Mouse (Mus musculus) thymus, adult 2 months (tissue): Measurements from ENCODE around the gene Naxd.

Experiments
- CTCF ChIP-seq: fragments of 200-500 bp; IDR thresholded peaks from 2 replicates; pipeline ENCODE4 v1.5.1; 2012; ENCODE audit warnings: mild to moderate bottlenecking, control low read depth, low read length, moderate library complexity, borderline replicate concordance; ENCODE audit not compliant: control insufficient read depth, poor library complexity, insufficient read depth; ENCODE audit errors: extremely low read depth
- POLR2A ChIP-seq: fragments of 200-500 bp; IDR thresholded peaks from 2 replicates; pipeline ENCODE4 v1.6.1; 2012; ENCODE audit warnings: mild to moderate bottlenecking, low read length, control low read depth, moderate library complexity; ENCODE audit not compliant: control insufficient read depth, poor library complexity, insufficient read depth; ENCODE audit errors: extremely low read depth

- no peak for TF ChIP-seq POLR2A
- no peak for TF ChIP-seq CTCF
Measured at GRCm38 (mm10) chr8:11463889-11464706, 33.2 kb upstream of the Naxd start.
